Mouse (Mus musculus): ENCODE measurements around the gene Pde7b.

DNA sequence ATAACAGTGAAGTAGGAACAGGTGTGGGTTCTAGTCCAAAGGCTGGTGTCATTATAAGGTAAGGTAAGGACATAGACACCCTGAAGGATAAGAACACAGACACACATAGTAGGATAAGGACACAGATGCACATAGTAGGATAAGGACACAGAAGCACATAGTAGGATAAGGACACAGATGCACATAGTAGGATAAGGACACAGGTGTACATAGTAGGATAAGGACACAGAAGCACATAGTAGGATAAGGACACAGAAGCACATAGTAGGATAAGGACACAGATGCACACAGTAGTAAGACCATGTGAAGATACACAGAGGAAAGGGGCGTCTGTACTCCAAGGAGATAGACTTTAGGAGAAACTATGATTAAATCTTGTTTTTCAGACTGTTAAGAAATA lies 5.2 kb upstream of the Pde7b start:
- TF ChIP-seq CTCF (IDR thresholded peaks at IDR 0.05; ENCODE audit: control insufficient read depth, insufficient read depth, insufficient replicate concordance, low read depth, low read length) (no peak), POLR2A (IDR thresholded peaks at IDR 0.05; ENCODE audit: control insufficient read depth, low read depth, low read length) (no peak)
